Mouse (Mus musculus) heart, embryonic 10.5 days (tissue): Measurements from ENCODE around the gene 1700001C19Rik. TPM values are rescaled to one million over a fixed set of nuclear protein-coding genes. Genes with fewer than 3 reads are reported as not detected.

Source experiments
- DNase-seq: peaks from one replicate; pipeline ENCODE4 v3.0.0-alpha.2; 2017; ENCODE audit warnings: low spot score
- H3K27ac ChIP-seq: fragments of 300-500 bp; sonication (generic); 2 replicates; pipeline ENCODE4 v1.5.1; 2016; ENCODE audit warnings: mild to moderate bottlenecking
- H3K27me3 ChIP-seq: fragments of 300-500 bp; sonication (generic); 2 replicates; pipeline ENCODE4 v1.6.1; 2016; ENCODE audit warnings: mild to moderate bottlenecking; ENCODE audit not compliant: poor library complexity, insufficient read depth, severe bottlenecking
- H3K36me3 ChIP-seq: fragments of 300-500 bp; sonication (generic); 2 replicates; pipeline ENCODE4 v1.6.1; 2016; ENCODE audit warnings: mild to moderate bottlenecking, moderate library complexity
- H3K4me1 ChIP-seq: fragments of 300-500 bp; sonication (generic); 2 replicates; pipeline ENCODE4 v1.6.1; 2016; ENCODE audit warnings: mild to moderate bottlenecking
- H3K4me3 ChIP-seq: fragments of 300-500 bp; sonication (generic); 2 replicates; pipeline ENCODE4 v1.5.1; 2016; ENCODE audit warnings: mild to moderate bottlenecking, moderate library complexity
- H3K9me3 ChIP-seq: fragments of 300-500 bp; sonication (generic); 2 replicates; pipeline ENCODE4 v1.6.1; 2016; ENCODE audit warnings: mild to moderate bottlenecking, moderate library complexity
- whole genome bisulfite sequencing: fragments of 180-500 bp; shearing (Covaris S2); methylation state at CpG from one replicate; pipeline ENCODE4 v1.1.7; 2016; 5-methylcytosine and 5-hydroxymethylcytosine counted together
- polyA plus RNA-seq: library from polyadenylated mRNA; unstranded; fragments of >200 nt; fragmentation: Nextera tagmentation; extraction: Ambion mirVana; gene quantifications from 2 replicates; pipeline ENCODE4 v1.2.1, GENCODE M21; 2016

The 1700001C19Rik gene
- polyA plus RNA-seq: 0.63 and 1.3 TPM in 2 replicates

DNA sequence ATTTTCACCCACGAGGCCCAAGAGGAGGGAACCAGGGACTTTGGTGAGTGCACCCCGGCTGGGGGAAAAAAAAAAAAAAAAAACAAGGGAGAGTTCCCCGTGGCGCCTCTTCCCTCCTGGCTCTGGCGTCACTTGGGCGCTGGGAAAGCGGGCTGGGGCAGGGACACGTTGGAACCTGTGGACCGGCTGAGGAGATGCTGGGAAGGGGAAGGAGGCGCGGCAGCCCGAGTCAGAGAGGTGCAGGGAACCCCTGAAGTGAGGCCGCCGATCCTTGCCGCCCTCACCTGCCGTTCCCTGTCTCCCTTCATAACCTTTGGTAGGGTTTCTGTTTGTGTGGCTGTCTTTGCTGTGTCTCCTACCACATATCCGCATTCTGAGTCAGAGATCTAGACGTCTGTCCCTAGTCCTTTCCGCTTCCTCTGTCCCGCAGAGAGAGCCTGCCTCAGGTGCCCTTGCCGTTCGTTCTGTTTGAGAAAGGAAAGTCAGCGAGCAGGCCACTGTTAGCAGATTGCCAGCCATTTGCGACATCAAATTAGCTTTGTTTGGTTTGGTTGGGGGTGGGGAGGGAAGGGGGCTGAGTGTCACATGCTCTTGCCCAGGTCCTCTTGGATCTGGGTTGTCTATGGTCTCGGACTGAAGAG, at the start of gene 1700001C19Rik:
1700001C19Rik (minus strand) TSS at position 470 of the 641 bp plus-strand sequence.
- peaks cover 23% of the 10 kb centered on the region for H3K27me3 ChIP-seq
- H3K4me3 ChIP-seq: peak within 1 kb of the TSS; percentile 74
- H3K4me1 ChIP-seq: peaks cover 59% of the 10 kb centered on the region
- peak within 1 kb of the TSS; percentile 87 for H3K27ac ChIP-seq
- H3K36me3 ChIP-seq: no peaks in the 10 kb centered on the region
- WGBS: 2% methylated on average over 25 of the region's 25 CpGs
- DNase-seq: no peak
- no peaks in the 10 kb centered on the region for H3K9me3 ChIP-seq

DNA sequence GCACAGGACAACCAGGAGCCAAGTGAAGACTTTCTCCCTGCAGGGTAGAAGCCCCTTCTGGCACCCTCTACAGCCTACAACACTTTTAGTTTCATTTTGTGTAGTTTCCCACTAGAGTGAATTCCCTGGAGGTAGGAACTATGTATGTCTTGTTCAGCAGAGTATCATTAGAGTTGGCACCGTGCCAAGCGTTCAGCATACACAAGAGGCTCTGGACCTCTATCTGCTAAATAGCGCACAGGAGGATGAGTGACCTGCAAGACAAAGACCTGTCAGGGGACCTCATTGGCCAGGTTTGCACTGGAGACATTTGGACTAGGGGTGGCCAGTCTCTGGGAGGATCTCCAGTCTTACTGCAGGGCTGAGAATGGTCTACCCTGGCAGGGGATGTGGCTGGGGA, 48.6 kb upstream of the 1700001C19Rik start:
- no peaks in the 10 kb centered on the region for H3K27me3 ChIP-seq
- no peak for DNase-seq
- no peak overlapping the region for H3K4me3 ChIP-seq
- no peaks in the 10 kb centered on the region for H3K9me3 ChIP-seq
- H3K36me3 ChIP-seq: peaks cover 31% of the 10 kb centered on the region
- WGBS: 81% methylated on average over 3 of the region's 3 CpGs
- peak overlapping the region; percentile 82 for H3K27ac ChIP-seq
- H3K4me1 ChIP-seq: peaks cover 37% of the 10 kb centered on the region

DNA sequence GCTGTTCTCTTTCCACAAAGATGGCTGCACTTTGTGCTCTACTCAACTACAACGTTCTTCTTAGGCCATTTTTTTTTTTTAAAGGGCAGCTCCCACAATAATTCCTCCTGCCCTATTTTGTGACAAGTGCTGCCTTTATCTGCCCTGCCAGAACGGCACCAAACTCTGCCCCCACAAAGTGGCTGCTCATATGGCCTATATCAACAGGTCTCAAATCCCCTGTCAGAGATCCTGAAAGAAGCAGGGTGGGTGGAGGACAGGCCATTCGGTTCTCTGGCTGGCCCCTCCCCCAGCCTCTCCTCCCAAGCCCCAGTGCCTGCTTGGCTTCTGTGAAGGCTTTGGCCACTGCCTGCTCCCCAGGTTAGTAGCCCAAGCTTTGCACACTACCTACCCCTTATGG, 47.8 kb upstream of the 1700001C19Rik start:
- Histone ChIP-seq H3K4me3 (no peak overlapping the region), H3K27ac (peak overlapping the region; percentile 82), H3K27me3 (no peaks in the 10 kb centered on the region), H3K9me3 (no peaks in the 10 kb centered on the region), H3K4me1 (peaks cover 45% of the 10 kb centered on the region), H3K36me3 (peaks cover 24% of the 10 kb centered on the region)
- no peak for DNase-seq
- WGBS: 4% methylated on average over 3 of the region's 3 CpGs

DNA sequence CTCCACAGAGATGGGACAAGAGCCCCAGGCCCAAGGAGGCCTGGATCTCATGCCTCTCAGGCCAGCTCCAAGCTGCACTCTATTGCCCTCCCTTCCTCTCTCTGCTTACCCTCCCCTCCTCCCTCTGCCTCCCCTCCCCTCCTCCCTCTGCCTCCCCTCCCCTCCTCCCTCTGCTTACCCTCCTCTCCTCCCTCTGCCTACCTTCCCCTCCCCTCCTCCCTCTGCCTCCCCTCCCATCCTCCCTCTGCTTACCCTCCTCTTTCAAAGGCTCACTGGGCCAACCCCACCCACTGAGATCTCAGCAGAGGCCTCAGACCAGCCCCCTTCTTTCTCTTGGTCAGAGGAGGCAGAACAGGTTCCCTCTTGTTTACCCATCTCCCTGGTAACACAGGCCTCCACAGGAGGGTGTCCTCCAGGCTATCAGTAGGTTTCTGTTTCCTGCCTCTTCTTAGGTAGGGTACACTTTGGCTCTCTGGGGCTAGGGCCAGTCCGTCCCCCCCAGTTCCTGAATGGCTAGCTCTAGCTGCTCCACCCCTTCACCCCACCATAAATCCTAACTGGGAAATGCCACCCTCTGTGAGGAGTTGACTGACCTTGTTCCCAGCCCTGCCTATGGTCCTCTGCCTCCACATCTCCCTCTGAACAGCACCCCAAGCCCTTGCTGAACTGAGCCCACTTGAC, 47.2 kb upstream of the 1700001C19Rik start:
- 13% methylated on average over 1 of the region's 1 CpGs for WGBS
- no peaks in the 10 kb centered on the region for H3K27me3 ChIP-seq
- H3K4me1 ChIP-seq: peaks cover 51% of the 10 kb centered on the region
- H3K36me3 ChIP-seq: peaks cover 17% of the 10 kb centered on the region
- H3K27ac ChIP-seq: peak overlapping the region; percentile 82
- no peaks in the 10 kb centered on the region for H3K9me3 ChIP-seq
- peak overlapping the region; percentile 1; the same call in 1 of the 2 replicates for H3K4me3 ChIP-seq
- peak; percentile 90 for DNase-seq

DNA sequence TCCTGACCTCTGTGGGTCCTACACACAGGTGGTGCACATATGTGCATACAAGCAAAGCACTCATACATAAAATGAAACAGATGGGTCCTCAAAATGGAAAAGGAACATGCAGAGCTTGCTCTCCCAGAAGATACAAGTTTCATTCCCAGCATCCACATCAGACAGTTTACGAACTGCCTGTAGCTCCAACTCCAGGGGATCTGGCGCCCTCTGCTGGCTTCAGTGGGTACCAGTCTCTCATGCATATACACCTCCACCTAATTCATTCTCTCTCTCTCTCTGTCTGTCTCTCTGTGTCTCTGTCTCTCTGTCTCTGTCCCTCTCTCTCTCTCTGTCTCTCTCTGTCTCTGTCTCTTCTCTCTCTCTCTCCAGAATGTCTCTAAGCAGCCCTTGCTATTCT, 45.2 kb upstream of the 1700001C19Rik start:
- peaks cover under 1% of the 10 kb centered on the region; the same call in 1 of the 2 replicates for H3K36me3 ChIP-seq
- no peaks in the 10 kb centered on the region for H3K27me3 ChIP-seq
- H3K9me3 ChIP-seq: no peaks in the 10 kb centered on the region
- H3K4me1 ChIP-seq: peaks cover 51% of the 10 kb centered on the region
- WGBS: 52% methylated on average over 2 of the region's 2 CpGs
- DNase-seq: no peak
- no peak overlapping the region for H3K4me3 ChIP-seq
- H3K27ac ChIP-seq: no peak overlapping the region

DNA sequence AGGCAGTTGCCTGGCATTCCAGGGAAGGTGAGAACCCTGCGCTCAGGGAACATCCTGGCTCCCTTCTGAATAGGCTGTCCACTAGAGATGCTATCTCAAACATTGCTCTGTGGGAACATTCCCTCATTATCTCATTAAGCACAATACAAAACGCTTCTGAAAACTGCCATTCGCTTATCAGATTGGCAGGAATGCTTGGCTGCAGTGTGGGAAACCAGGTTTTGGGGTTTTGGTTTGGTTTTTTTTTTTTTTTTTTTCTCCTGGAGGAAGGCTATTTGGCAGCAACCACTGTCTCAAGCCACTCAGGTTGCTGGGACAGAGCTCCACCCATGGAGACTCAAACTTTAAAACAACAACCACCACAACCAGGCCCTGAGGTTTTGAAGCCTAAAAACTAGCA, 42.7 kb upstream of the 1700001C19Rik start:
- WGBS: 30% methylated on average over 3 of the region's 3 CpGs
- Histone ChIP-seq H3K27ac (peak overlapping the region; percentile 70), H3K9me3 (no peaks in the 10 kb centered on the region), H3K27me3 (no peaks in the 10 kb centered on the region), H3K4me3 (no peak overlapping the region), H3K36me3 (no peaks in the 10 kb centered on the region), H3K4me1 (peaks cover 34% of the 10 kb centered on the region)
- DNase-seq: no peak

DNA sequence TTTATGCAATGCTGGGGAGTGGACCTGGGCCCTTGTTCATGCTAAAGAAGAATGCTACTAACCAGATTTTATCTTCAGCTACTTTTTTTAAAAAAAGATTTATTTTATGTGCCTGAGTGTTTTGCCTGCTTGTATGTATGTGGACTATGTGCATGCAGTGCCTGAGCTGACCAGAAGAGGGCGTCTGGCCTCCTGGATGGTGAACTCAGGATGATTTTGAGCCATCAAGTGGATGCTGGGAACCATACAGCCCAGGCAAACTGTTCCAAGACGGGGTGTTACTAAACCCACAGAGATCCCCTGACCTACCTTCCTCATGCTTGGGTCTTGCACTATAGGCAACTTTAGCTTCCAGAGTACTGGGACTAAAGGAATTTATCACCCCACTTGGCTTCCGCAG, 38.5 kb upstream of the 1700001C19Rik start:
- no peak overlapping the region for H3K4me3 ChIP-seq
- H3K27me3 ChIP-seq: peaks cover 5% of the 10 kb centered on the region
- peaks cover 29% of the 10 kb centered on the region for H3K4me1 ChIP-seq
- 64% methylated on average over 3 of the region's 3 CpGs for whole genome bisulfite sequencing
- DNase-seq: no peak
- H3K9me3 ChIP-seq: no peaks in the 10 kb centered on the region
- H3K36me3 ChIP-seq: no peaks in the 10 kb centered on the region
- H3K27ac ChIP-seq: no peak overlapping the region

DNA sequence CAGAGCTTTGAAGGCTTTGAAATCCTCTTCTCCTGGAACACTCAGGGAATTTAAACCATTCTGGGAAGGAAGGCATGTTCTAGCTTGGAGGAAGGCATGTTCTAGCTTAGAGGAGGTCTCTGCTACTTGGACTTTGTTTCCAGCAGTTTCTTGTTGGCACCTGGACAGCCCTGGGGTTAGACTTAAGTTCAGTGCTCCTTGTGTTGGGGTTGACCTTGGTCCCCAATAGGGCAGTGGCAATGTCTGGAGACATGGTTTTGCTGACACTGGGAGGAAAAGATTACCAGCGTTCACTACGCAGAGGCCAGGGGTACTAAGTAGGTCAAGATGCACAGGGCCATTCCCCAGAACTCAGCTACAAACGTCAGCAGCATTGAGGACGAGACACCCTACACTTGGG, 38.0 kb upstream of the 1700001C19Rik start:
- H3K4me3 ChIP-seq: no peak overlapping the region
- H3K36me3 ChIP-seq: no peaks in the 10 kb centered on the region
- no peak for DNase-seq
- WGBS: 78% methylated on average over 4 of the region's 4 CpGs
- peaks cover 9% of the 10 kb centered on the region for H3K27me3 ChIP-seq
- H3K4me1 ChIP-seq: peaks cover 24% of the 10 kb centered on the region
- no peak overlapping the region for H3K27ac ChIP-seq
- no peaks in the 10 kb centered on the region for H3K9me3 ChIP-seq

DNA sequence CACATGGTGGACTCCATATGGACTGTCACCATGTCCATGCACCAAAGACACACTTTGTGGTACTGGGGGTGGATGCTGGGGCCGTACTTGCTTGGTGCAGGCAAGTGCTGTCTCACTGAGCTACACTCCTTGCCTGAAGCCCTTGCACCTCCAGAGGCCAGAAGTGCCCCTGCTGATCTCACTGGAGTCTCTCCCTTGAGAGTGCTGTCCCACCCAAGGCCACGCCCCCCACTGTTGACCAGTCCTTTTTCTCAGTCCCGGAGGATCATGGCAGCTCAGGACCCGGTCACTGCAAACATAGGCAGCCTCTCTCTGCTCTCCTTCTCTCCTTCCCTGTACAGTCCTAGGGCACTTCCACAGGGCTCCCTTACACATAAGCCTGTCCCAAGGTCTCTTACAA, 37.1 kb upstream of the 1700001C19Rik start:
- no peaks in the 10 kb centered on the region; the same call in 1 of the 2 replicates for H3K36me3 ChIP-seq
- 72% methylated on average over 4 of the region's 4 CpGs for WGBS
- no peaks in the 10 kb centered on the region for H3K9me3 ChIP-seq
- no peak overlapping the region for H3K4me3 ChIP-seq
- no peak for DNase-seq
- H3K4me1 ChIP-seq: peaks cover 19% of the 10 kb centered on the region
- H3K27ac ChIP-seq: no peak overlapping the region
- H3K27me3 ChIP-seq: peaks cover 19% of the 10 kb centered on the region

DNA sequence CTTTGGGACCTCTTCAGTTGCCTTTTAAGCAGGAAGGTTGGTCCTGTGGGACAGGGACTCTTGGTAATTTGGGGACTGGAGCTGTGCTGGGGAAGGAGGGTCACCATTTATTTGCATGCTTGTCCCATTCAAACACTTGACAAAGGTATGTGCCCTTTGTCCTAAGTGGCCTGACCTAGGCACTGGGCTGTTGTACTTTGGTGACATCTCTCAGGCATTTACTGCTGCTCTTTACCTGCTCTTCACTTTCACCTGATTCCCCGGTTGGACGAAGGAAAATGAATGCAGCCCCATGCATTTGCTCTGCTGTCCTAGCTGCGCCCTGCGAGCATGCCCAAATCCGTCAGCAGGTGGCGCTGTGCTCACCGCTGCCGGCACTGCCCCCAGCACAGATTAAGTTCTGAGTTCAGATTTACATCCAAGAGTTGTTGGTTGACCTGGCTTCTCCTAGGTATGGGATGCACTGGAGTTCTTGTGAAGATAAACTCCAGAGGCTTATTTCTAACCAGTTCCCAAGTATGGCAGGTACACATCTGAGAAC, 36.3 kb upstream of the 1700001C19Rik start:
- H3K4me3 ChIP-seq: no peak overlapping the region
- no peaks in the 10 kb centered on the region; the same call in 1 of the 2 replicates for H3K36me3 ChIP-seq
- peaks cover 26% of the 10 kb centered on the region for H3K4me1 ChIP-seq
- no peak overlapping the region for H3K27ac ChIP-seq
- WGBS: 17% methylated on average over 8 of the region's 8 CpGs
- no peak for DNase-seq
- no peaks in the 10 kb centered on the region for H3K9me3 ChIP-seq
- H3K27me3 ChIP-seq: peaks cover 26% of the 10 kb centered on the region

DNA sequence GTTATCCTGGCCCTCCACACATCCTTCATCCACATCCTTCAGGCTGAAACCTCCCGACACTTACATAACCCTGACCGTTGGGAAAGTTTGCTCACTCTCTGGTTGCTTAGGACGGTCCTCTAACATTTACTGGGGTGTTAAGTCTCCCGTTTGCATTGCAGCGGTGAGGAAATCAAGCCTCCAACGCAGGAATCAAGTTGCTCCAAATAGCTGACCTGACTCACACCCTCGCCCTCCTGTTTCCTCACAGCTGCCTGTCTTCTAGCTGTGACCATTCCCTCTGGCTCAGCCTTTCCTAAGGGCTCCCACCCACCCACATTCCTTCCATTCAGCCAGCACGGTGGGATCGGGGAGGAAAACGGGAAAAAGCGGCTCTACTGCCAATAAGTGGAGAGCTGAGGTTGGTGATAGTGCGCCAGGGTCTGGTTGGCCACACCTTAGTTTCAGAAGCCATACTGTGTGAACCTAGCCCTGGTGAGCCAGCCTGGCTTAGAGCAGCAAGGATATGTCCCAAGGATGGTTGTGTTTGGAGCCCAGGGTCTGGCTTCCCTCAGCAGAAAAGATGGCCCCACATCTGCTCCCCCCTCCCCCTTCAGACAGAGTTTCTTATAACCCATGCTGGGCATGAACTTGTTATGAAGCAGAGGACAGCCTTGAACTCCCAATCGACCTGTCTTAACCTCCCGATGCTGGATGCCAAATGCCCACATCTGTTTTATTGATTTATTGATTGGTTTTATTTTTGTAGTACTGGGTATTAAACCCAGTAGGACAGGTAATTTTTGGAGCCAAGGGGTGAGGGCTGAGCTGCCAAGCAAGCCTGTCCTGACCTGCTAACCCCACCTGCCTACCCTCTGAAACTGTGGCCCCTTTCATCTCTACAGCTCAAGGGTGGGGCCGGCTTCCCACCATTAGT, 35.5 kb upstream of the 1700001C19Rik start:
- no peak overlapping the region for H3K4me3 ChIP-seq
- no peak for DNase-seq
- H3K27ac ChIP-seq: peak overlapping the region; percentile 52; the same call in 1 of the 2 replicates
- H3K27me3 ChIP-seq: peaks cover 34% of the 10 kb centered on the region
- H3K4me1 ChIP-seq: peaks cover 34% of the 10 kb centered on the region
- WGBS: 29% methylated on average over 15 of the region's 15 CpGs
- H3K36me3 ChIP-seq: peaks cover under 1% of the 10 kb centered on the region
- no peaks in the 10 kb centered on the region for H3K9me3 ChIP-seq

DNA sequence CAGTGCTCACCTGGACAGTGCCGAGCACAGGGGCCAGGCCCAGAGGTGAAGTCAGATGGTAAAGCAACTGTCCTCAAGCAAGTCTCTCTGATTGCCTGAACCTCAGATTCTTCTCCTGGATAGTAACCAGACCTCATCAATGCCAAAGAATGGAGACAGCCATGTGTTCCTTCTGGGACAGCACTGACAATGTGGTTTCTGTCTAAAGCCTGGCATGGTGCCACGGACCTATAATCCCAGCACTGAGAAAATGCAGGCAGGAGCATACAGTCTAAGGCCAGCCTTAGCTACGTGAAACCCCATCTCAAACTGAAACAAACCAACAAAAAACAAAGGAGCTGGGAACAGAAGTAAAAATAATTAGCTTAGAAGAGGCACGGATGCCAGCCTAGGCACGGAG, 33.5 kb upstream of the 1700001C19Rik start:
- Histone ChIP-seq H3K4me1 (peaks cover 50% of the 10 kb centered on the region), H3K4me3 (no peak overlapping the region), H3K9me3 (no peaks in the 10 kb centered on the region), H3K36me3 (peaks cover 10% of the 10 kb centered on the region), H3K27me3 (peaks cover 54% of the 10 kb centered on the region), H3K27ac (0 out of 2 replicates have a peak overlapping the region, but pooled peaks have one; percentile 13)
- WGBS: 79% methylated on average over 5 of the region's 5 CpGs
- no peak for DNase-seq
